Mouse (Mus musculus): ENCODE measurements around the gene Pskh1.

Pskh1 gene

GRCm38 (mm10) chr8:105957813-105958212 lies 57.6 kb downstream of the Pskh1 start:
- no peak for DNase-seq (ENCODE audit: low spot score in 2 of 2)

- DNase-seq (ENCODE audit: low spot score in 2 of 2) = peak; percentile 78 to 80
Measured at GRCm38 (mm10) chr8:105959350-105959749, 59.1 kb downstream of the Pskh1 start.

- DNase-seq (ENCODE audit: low spot score in 2 of 2) = no peak
Measured at GRCm38 (mm10) chr8:105961101-105961500, 60.9 kb downstream of the Pskh1 start.

- no peak for DNase-seq (ENCODE audit: low spot score in 2 of 2)
Measured at GRCm38 (mm10) chr8:105961536-105961935, 61.3 kb downstream of the Pskh1 start.

GRCm38 (mm10) chr8:105964506-105965265 lies 64.4 kb downstream of the Pskh1 start:
- DNase-seq (ENCODE audit: low spot score in 2 of 2) = no peak

DNA sequence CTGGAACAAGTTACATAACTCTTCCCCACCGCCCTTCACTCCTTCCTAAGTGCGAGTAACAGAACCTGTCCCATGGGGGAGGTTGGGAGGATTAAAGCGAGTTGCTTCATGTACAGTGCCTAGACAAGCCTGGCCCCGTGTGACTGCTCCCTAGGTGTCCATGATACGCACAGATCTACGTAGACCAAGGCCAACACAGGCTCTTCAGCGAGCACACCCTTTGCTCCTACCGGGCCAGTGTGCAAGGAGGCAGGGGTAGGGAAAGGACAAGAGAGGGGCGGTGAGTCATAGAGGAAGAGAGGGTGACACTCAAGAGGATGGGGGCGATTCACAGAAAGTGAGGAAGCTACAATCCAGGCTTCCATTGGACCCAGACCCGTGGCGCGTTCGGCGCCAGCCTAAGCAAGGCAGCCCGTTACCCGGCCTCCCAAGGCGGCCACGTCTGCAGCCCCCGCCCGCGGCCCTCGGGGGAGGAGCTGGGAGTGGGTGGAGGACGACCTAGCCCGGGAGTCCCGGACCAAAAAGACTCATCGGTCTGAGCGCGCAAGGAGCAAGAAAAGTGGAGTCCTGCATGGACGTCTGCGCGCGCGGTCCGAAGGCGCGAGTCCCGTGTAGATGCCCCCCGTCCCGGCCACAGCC lies 65.1 kb downstream of the Pskh1 start:
- DNase-seq (ENCODE audit: low spot score in 2 of 2) = peak; percentile 67 to 73

DNA sequence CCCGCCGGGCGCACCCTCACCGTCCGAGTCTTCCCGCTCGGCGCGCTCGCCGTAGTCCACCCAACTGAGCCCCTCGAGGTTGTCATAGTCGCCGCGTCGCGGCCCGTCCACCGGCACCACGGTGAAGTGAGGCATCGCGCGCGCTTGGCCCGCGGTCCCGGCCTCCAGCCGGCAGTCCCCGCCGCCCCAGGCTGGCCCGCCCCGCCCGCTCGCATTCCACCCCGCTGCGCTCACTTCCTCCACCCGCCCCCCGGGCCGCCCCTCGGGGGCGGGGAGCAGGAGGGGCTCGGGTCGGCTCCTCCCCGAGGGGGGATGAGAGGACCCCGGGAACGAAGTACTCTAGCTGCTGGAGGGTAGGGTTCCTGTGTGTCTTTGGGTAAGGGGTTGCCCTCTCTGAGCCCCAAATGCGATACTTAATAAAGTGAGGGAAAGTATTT lies 65.7 kb downstream of the Pskh1 start, which contains the start of gene Slc12a4:
TSS of gene Slc12a4 (minus strand) at position 193 of the 437 bp plus-strand sequence.
- DNase-seq (ENCODE audit: low spot score in 2 of 2) = peak; percentile 84

DNA sequence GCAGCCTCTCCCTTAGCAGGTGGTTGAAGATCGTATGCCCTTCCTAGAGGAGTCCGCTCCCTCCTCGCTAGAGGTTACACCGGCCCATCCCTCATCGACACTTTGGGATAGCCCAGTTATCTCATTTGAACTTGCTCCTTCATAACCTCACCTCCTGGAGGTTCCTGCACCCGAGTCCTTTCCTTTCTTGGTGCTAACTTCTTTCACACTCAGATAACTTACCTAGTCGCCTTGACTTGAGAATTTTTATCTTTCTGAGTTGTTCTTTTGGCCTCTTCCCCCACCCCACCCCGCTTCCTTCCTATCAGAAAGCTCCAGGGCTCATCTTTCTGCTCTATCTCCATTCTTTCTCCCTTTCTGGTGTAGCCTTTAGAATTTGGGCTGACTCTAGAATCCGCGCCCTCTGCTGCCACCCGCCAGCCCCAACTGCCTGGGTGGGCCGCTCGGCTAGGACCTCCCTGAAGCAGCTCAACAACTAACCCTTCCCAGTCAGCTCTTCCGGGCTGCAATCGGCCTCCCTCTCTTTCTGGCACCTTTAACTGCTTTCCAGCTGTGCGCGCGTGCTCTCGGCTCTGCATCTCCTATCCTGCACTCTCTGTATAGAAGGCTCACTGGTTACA lies 66.6 kb downstream of the Pskh1 start:
- DNase-seq (ENCODE audit: low spot score in 2 of 2) = peak in 1 of 2 experiments; percentile 79

DNA sequence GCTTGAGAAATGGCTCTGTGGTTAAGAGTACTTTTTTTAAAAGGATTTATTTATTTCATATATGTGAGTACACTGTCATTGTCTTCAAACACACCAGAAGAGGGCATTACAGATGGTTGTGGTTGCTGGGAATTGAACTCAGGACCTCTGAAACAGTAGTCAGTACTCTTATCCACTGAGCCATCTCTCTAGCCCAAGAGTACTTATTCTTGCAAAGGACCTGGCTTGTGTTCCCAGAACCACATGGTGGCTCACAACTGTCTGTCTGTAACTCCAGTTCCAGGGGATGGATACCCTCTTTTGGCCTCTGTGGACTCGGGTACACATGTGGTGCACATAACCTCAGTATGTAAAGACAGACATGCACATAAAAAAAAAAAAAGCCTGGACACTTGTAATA lies 69.1 kb downstream of the Pskh1 start:
- no peak for DNase-seq (ENCODE audit: low spot score in 2 of 2)

DNA sequence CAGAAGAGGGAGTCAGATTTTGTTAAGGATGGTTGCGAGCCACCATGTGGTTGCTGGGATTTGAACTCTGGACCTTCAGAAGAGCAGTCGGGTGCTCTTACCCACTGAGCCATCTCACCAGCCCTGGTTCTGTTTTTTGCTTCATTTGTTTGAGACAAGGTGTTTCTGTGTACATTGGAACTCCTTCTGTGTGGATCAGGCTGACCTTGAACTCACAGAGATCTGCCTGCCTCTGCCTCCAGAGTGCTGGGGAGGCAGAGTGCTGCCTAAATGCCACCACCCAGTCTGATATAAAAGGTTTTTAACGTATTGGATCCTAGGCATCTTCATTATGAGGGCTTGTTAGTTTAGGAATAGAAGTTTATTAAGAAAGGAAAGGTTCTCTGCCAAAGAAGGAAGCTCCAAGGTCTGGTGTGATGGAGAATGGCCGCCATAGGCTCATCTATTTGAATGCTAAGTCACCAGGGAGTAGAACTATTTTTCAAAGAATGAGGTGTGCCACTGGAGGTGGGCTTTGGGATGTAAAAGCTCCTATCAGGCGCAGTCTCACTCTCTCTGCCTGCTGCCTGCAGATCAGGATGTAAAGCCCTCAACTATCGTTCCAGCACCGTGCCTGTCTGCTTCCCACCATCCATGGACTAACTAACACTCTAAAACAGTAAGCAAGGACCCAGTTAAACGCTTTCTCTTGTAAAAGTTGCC lies 70.9 kb downstream of the Pskh1 start:
- no peak for DNase-seq (ENCODE audit: low spot score in 2 of 2)

- no peak for DNase-seq (ENCODE audit: low spot score in 2 of 2)
Measured at GRCm38 (mm10) chr8:105975363-105975762, 75.1 kb downstream of the Pskh1 start.

GRCm38 (mm10) chr8:105979325-105979724 lies 79.1 kb downstream of the Pskh1 start, which contains the start of gene Dpep3:
Gene Dpep3, minus strand, starts transcription at chr8:105979429.
- no peak for DNase-seq (ENCODE audit: low spot score in 2 of 2)

DNA sequence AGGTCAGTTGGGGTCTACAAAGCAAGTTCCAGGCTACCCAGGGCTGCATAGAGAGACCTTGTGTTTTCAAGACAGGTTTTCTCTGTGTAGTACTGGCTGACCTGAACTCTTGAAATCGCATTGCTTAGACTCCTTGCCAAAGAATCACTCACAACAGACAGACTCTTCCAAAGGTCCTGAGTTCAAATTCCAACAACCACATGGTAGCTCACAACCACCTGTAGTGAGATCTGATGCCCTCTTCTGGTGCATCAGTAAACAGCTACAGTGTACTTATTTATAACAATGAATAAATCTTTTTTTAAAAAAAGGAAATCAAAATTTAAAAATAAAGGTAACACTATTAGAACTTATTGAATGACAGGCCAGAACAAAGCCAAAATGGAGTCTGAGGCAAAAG lies 80.9 kb downstream of the Pskh1 start:
- no peak for DNase-seq (ENCODE audit: low spot score in 2 of 2)
